ENCODE assay signal across 8 mouse cellular contexts in genomic region chr16:18836073-18836467, GRCm38 (mm10). TPM values are rescaled to one million over a fixed set of nuclear protein-coding genes. Genes with fewer than 3 reads are reported as not detected.
DNase-seq lines count a peak whose midpoint lies in the region; ATAC-seq lines count a peak whose summit lies in the region.

No protein-coding gene starts in this region.

- peak; percentile 50; the same call in 1 of the 2 replicates for ATAC-seq in kidney, embryonic 16.5 days (ENCODE audit: low FRiP score, low TSS enrichment)
- ATAC-seq in embryonic facial prominence, embryonic 11.5 days (replicated peaks; ENCODE audit: insufficient number of reproducible peaks, low FRiP score, low TSS enrichment, low read depth), result no peak
- ATAC-seq in inflammation-experienced regulatory T-cells, adult 6 months, result peak; percentile 23
- peak; percentile 60 for ATAC-seq in midbrain, embryonic 16.5 days
- no peak for ATAC-seq in megakaryocyte progenitor cell, adult 5-6 weeks (replicated peaks; ENCODE audit: poor library complexity)

- no peak overlapping the region for H3K27ac ChIP-seq in kidney, embryonic 16.5 days (ENCODE audit: low read length)
- no peak overlapping the region for H3K27ac ChIP-seq in embryonic facial prominence, embryonic 11.5 days (replicated peaks; ENCODE audit: low read depth, low read length)
- H3K27ac ChIP-seq in midbrain, embryonic 16.5 days (ENCODE audit: low read length), result peak overlapping the region; percentile 85; the same call in 1 of the 2 replicates

- H3K9me3 ChIP-seq in kidney, embryonic 16.5 days (ENCODE audit: low read length), result no peaks in the 10 kb centered on the region
- no peaks in the 10 kb centered on the region for H3K9me3 ChIP-seq in embryonic facial prominence, embryonic 11.5 days (replicated peaks; ENCODE audit: control insufficient read depth, low read length)
- no peaks in the 10 kb centered on the region for H3K9me3 ChIP-seq in midbrain, embryonic 16.5 days (replicated peaks; ENCODE audit: control insufficient read depth, low read length, poor library complexity, severe bottlenecking)

- H3K4me3 ChIP-seq in kidney, embryonic 16.5 days (ENCODE audit: low read length), result peak overlapping the region; percentile 84
- H3K4me3 ChIP-seq in embryonic facial prominence, embryonic 11.5 days (ENCODE audit: low read depth, low read length), result peak overlapping the region; percentile 88
- peak overlapping the region; percentile 94 for H3K4me3 ChIP-seq in midbrain, embryonic 16.5 days (ENCODE audit: low read depth, low read length)

- no peaks in the 10 kb centered on the region for H3K27me3 ChIP-seq in kidney, embryonic 16.5 days (ENCODE audit: insufficient read depth, low read length)
- H3K27me3 ChIP-seq in embryonic facial prominence, embryonic 11.5 days (ENCODE audit: control insufficient read depth, insufficient read depth, low read length), result no peaks in the 10 kb centered on the region
- H3K27me3 ChIP-seq in midbrain, embryonic 16.5 days (ENCODE audit: control insufficient read depth, insufficient read depth, low read depth, low read length), result no peaks in the 10 kb centered on the region

- H3K9ac ChIP-seq in kidney, embryonic 16.5 days (replicated peaks; ENCODE audit: low read length), result no peak overlapping the region
- H3K9ac ChIP-seq in embryonic facial prominence, embryonic 11.5 days (replicated peaks; ENCODE audit: low read length), result no peak overlapping the region; the same call in 1 of the 2 replicates
- no peak overlapping the region; the same call in 1 of the 2 replicates for H3K9ac ChIP-seq in midbrain, embryonic 16.5 days (ENCODE audit: low read depth, low read length)

- DNase-seq in kidney, adult 9 months, result no peak
- DNase-seq in embryonic facial prominence, embryonic 11.5 days (ENCODE audit: low spot score), result no peak
- DNase-seq in yolk sac, embryonic 10.5 days (ENCODE audit: low spot score), result no peak
- DNase-seq in thymus, postnatal 25 days, result no peak

- peak overlapping the region; percentile 74 for H3K4me2 ChIP-seq in kidney, embryonic 16.5 days (replicated peaks; ENCODE audit: low read depth, low read length)
- peak overlapping the region; percentile 61 for H3K4me2 ChIP-seq in embryonic facial prominence, embryonic 11.5 days (ENCODE audit: low read depth, low read length)
- H3K4me2 ChIP-seq in midbrain, embryonic 16.5 days (ENCODE audit: low read length), result peak overlapping the region; percentile 80

- peaks cover 40% of the 10 kb centered on the region for H3K36me3 ChIP-seq in kidney, embryonic 16.5 days (ENCODE audit: insufficient read depth, low read length)
- no peaks in the 10 kb centered on the region; the same call in 1 of the 2 replicates for H3K36me3 ChIP-seq in embryonic facial prominence, embryonic 11.5 days (replicated peaks; ENCODE audit: control insufficient read depth, insufficient read depth, low read depth, low read length)
- peaks cover 8% of the 10 kb centered on the region; the same call in 1 of the 2 replicates for H3K36me3 ChIP-seq in midbrain, embryonic 16.5 days (ENCODE audit: control insufficient read depth, insufficient read depth, low read length)

- H3K4me1 ChIP-seq in kidney, embryonic 16.5 days (ENCODE audit: insufficient read depth, low read length), result 0 out of 2 replicates have a peak, but pooled peaks cover 4% of the 10 kb centered on the region
- H3K4me1 ChIP-seq in embryonic facial prominence, embryonic 11.5 days (ENCODE audit: control insufficient read depth, insufficient read depth, low read length), result no peaks in the 10 kb centered on the region
- peaks cover 4% of the 10 kb centered on the region; the same call in 1 of the 2 replicates for H3K4me1 ChIP-seq in midbrain, embryonic 16.5 days (ENCODE audit: control insufficient read depth, insufficient read depth, low read length)

- 23% methylated on average over 3 of the region's 3 CpGs for WGBS in kidney, embryonic 16.5 days
- WGBS in embryonic facial prominence, embryonic 11.5 days, result 24% methylated on average over 3 of the region's 3 CpGs
- 33% methylated on average over 3 of the region's 3 CpGs for WGBS in midbrain, embryonic 16.5 days

RNA-seq across cellular contexts. Expression of gene 2510002D24Rik, which starts 0.3 kb away (rescaled TPM):
- 50.5 and 51.9 TPM in 2 replicates for polyA plus RNA-seq in kidney, embryonic 16.5 days (2015; fragmentation: Nextera tagmentation; extraction: Ambion mirVana)
- 16.4 and 19.5 TPM in 2 replicates for polyA plus RNA-seq in embryonic facial prominence, embryonic 11.5 days (2014; fragmentation: Nextera tagmentation; extraction: Ambion mirVana)
- 100 to 1,000 TPM in 1 of 3 experiments, 10 to 100 TPM in 2; 69.8 to 105 (median 79.3) TPM for polyA plus RNA-seq in inflammation-experienced regulatory T-cells, adult 6 months (2017; shearing (Covaris generic))
- 45.8 and 50.3 TPM in 2 replicates for polyA plus RNA-seq in midbrain, embryonic 16.5 days (2015; fragmentation: Nextera tagmentation; extraction: Ambion mirVana)
- 23.1 and 27.0 TPM in 2 replicates for total RNA-seq in megakaryocyte progenitor cell, adult 5-6 weeks (2015)
- total RNA-seq in megakaryocyte progenitor cell, adult 5-6 weeks (2017), result 23.2 and 36.1 TPM in 2 replicates

RNA-seq across cellular contexts. Expression of gene Gm28539, which starts 0.3 kb away (rescaled TPM):
- polyA plus RNA-seq in kidney, embryonic 16.5 days (2015; fragmentation: Nextera tagmentation; extraction: Ambion mirVana), result not detected in 2 replicates
- polyA plus RNA-seq in embryonic facial prominence, embryonic 11.5 days (2014; fragmentation: Nextera tagmentation; extraction: Ambion mirVana), result not detected in 2 replicates
- not detected for polyA plus RNA-seq in inflammation-experienced regulatory T-cells, adult 6 months (2017; shearing (Covaris generic))
- not detected in 2 replicates for polyA plus RNA-seq in midbrain, embryonic 16.5 days (2015; fragmentation: Nextera tagmentation; extraction: Ambion mirVana)
- not detected in 2 replicates for total RNA-seq in megakaryocyte progenitor cell, adult 5-6 weeks (2015)
- not detected in 2 replicates for total RNA-seq in megakaryocyte progenitor cell, adult 5-6 weeks (2017)

RNA-seq across cellular contexts. Expression of gene Cdc45, which starts 24.3 kb away (rescaled TPM):
- 52.1 and 53.1 TPM in 2 replicates for polyA plus RNA-seq in kidney, embryonic 16.5 days (2015; fragmentation: Nextera tagmentation; extraction: Ambion mirVana)
- polyA plus RNA-seq in embryonic facial prominence, embryonic 11.5 days (2014; fragmentation: Nextera tagmentation; extraction: Ambion mirVana), result 71.8 and 83.1 TPM in 2 replicates
- 10 to 100 TPM in 1 of 3 experiments, 1 to 10 TPM in 2; 4.4 to 32.2 (median 6.3) TPM for polyA plus RNA-seq in inflammation-experienced regulatory T-cells, adult 6 months (2017; shearing (Covaris generic))
- polyA plus RNA-seq in midbrain, embryonic 16.5 days (2015; fragmentation: Nextera tagmentation; extraction: Ambion mirVana), result 4.4 and 6.1 TPM in 2 replicates
- 85.4 and 93.9 TPM in 2 replicates for total RNA-seq in megakaryocyte progenitor cell, adult 5-6 weeks (2015)
- total RNA-seq in megakaryocyte progenitor cell, adult 5-6 weeks (2017), result 110 and 121 TPM in 2 replicates

RNA-seq across cellular contexts. Expression of gene Ufd1, which starts 24.5 kb away (rescaled TPM):
- 83.0 and 89.8 TPM in 2 replicates for polyA plus RNA-seq in kidney, embryonic 16.5 days (2015; fragmentation: Nextera tagmentation; extraction: Ambion mirVana)
- polyA plus RNA-seq in embryonic facial prominence, embryonic 11.5 days (2014; fragmentation: Nextera tagmentation; extraction: Ambion mirVana), result 82.1 and 84.7 TPM in 2 replicates
- 100 to 1,000 TPM; 119 to 181 (median 138) TPM for polyA plus RNA-seq in inflammation-experienced regulatory T-cells, adult 6 months (2017; shearing (Covaris generic))
- 106 and 107 TPM in 2 replicates for polyA plus RNA-seq in midbrain, embryonic 16.5 days (2015; fragmentation: Nextera tagmentation; extraction: Ambion mirVana)
- total RNA-seq in megakaryocyte progenitor cell, adult 5-6 weeks (2015), result 54.3 and 60.0 TPM in 2 replicates
- 72.6 and 83.2 TPM in 2 replicates for total RNA-seq in megakaryocyte progenitor cell, adult 5-6 weeks (2017)

RNA-seq across cellular contexts. Expression of gene Mrpl40, which starts 40.6 kb away (rescaled TPM):
- 99.2 and 99.9 TPM in 2 replicates for polyA plus RNA-seq in kidney, embryonic 16.5 days (2015; fragmentation: Nextera tagmentation; extraction: Ambion mirVana)
- 92.4 and 98.9 TPM in 2 replicates for polyA plus RNA-seq in embryonic facial prominence, embryonic 11.5 days (2014; fragmentation: Nextera tagmentation; extraction: Ambion mirVana)
- polyA plus RNA-seq in inflammation-experienced regulatory T-cells, adult 6 months (2017; shearing (Covaris generic)), result 100 to 1,000 TPM in 1 of 3 experiments, 10 to 100 TPM in 2; 83.3 to 106 (median 88.3) TPM
- polyA plus RNA-seq in midbrain, embryonic 16.5 days (2015; fragmentation: Nextera tagmentation; extraction: Ambion mirVana), result 64.6 and 65.8 TPM in 2 replicates
- 93.4 and 121 TPM in 2 replicates for total RNA-seq in megakaryocyte progenitor cell, adult 5-6 weeks (2015)
- total RNA-seq in megakaryocyte progenitor cell, adult 5-6 weeks (2017), result 105 and 112 TPM in 2 replicates

Comparison
In these comparisons a context has a peak if more than half of its experiments do, and no peak if none do; other contexts are left out.
1. ATAC-seq: peak in kidney, embryonic 16.5 days (single experiment), inflammation-experienced regulatory T-cells, adult 6 months (single experiment) and midbrain, embryonic 16.5 days (single experiment); none in embryonic facial prominence, embryonic 11.5 days (single experiment) and megakaryocyte progenitor cell, adult 5-6 weeks (single experiment).
2. Peak in every context shown above with its lines, with median percentiles within 50 percentile points of each other: H3K4me2 ChIP-seq and H3K4me3 ChIP-seq.